Mouse (Mus musculus) heart, embryonic 15.5 days (tissue): ENCODE data around the gene Txk. TPM values are rescaled to one million over a fixed set of nuclear protein-coding genes. Genes with fewer than 3 reads are reported as not detected.

Experiments used
- ATAC-seq: fragments of 200-750 bp; cut with Nextera tagmentation; replicated peaks from 2 replicates; pipeline ENCODE4 v1.8.0; 2017; ENCODE audit warnings: low read depth, moderate TSS enrichment; ENCODE audit not compliant: insufficient number of reproducible peaks, insufficient read depth, low FRiP score
- H3K27ac ChIP-seq: fragments of 300-500 bp; sonication (generic); 2 replicates; pipeline ENCODE4 v1.5.1; 2015; ENCODE audit warnings: mild to moderate bottlenecking, inconsistent platforms
- H3K27me3 ChIP-seq: fragments of 300-500 bp; sonication (generic); 2 replicates; pipeline ENCODE4 v1.6.1; 2015; ENCODE audit warnings: inconsistent platforms
- H3K36me3 ChIP-seq: fragments of 300-500 bp; sonication (generic); 2 replicates; pipeline ENCODE4 v1.6.1; 2015; ENCODE audit warnings: mild to moderate bottlenecking, inconsistent platforms
- H3K4me1 ChIP-seq: fragments of 300-500 bp; sonication (generic); replicated peaks from 2 replicates; pipeline ENCODE4 v1.6.1; 2015; ENCODE audit warnings: inconsistent platforms
- H3K4me2 ChIP-seq: fragments of 300-500 bp; sonication (generic); 2 replicates; pipeline ENCODE4 v1.6.1; 2015; ENCODE audit warnings: inconsistent platforms, mild to moderate bottlenecking, moderate library complexity
- H3K4me3 ChIP-seq: fragments of 300-500 bp; sonication (generic); 2 replicates; pipeline ENCODE4 v1.5.1; 2015; ENCODE audit warnings: mild to moderate bottlenecking, inconsistent platforms
- H3K9ac ChIP-seq: fragments of 300-500 bp; sonication (generic); 2 replicates; pipeline ENCODE4 v1.6.1; 2015; ENCODE audit warnings: mild to moderate bottlenecking, inconsistent platforms
- H3K9me3 ChIP-seq: fragments of 300-500 bp; sonication (generic); replicated peaks from 2 replicates; pipeline ENCODE4 v1.6.1; 2016; ENCODE audit warnings: inconsistent platforms
- WGBS: fragments of 180-500 bp; shearing (Covaris S2); methylation state at CpG from one replicate; pipeline ENCODE4 v1.1.7; 2015; ENCODE audit warnings: mixed read lengths; 5-methylcytosine and 5-hydroxymethylcytosine counted together
- polyA plus RNA-seq: library from polyadenylated mRNA; unstranded; fragments of >200 nt; fragmentation: Nextera tagmentation; extraction: Ambion mirVana; gene quantifications from 2 replicates; pipeline ENCODE4 v1.2.1, GENCODE M21; 2015

Txk gene
- polyA plus RNA-seq, 1 experiment from 2014 or later = 0.21 TPM

DNA sequence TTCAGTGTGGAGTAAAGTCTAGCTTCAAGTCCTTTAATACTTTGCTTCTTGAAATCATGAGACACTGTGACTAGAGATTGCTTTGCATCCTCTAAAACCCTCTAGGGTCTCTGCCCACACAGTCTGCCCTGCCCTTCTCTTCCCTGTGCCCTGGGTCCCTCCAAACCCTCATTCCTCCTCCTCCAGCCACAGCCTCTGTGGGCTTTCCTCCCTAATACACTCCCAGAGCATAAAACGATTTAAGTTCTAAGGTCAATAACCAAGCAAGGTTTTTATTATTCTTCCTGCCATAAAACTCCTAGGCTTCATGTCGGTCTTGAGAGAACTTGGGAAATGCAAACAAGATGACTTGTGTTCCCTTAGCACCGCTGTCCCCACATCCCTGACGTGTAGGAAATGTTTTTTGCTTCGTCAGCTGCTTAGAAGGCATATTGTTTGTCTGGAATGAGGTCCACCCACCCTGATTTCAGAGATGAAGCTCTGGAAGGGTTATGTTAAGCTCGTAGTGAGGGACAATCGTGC, 96.2 kb downstream of the Txk start:
- no peak overlapping the region for H3K27ac ChIP-seq
- 0 out of 2 replicates have a peak, but pooled peaks cover 2% of the 10 kb centered on the region for H3K4me1 ChIP-seq
- H3K4me2 ChIP-seq = no peak overlapping the region
- ATAC-seq = no peak
- H3K27me3 ChIP-seq = no peaks in the 10 kb centered on the region; the same call in 1 of the 2 replicates
- WGBS = 61% methylated on average over 7 of the region's 7 CpGs
- H3K9me3 ChIP-seq = no peaks in the 10 kb centered on the region
- H3K36me3 ChIP-seq = no peaks in the 10 kb centered on the region
- no peak overlapping the region for H3K9ac ChIP-seq
- H3K4me3 ChIP-seq = no peak overlapping the region

DNA sequence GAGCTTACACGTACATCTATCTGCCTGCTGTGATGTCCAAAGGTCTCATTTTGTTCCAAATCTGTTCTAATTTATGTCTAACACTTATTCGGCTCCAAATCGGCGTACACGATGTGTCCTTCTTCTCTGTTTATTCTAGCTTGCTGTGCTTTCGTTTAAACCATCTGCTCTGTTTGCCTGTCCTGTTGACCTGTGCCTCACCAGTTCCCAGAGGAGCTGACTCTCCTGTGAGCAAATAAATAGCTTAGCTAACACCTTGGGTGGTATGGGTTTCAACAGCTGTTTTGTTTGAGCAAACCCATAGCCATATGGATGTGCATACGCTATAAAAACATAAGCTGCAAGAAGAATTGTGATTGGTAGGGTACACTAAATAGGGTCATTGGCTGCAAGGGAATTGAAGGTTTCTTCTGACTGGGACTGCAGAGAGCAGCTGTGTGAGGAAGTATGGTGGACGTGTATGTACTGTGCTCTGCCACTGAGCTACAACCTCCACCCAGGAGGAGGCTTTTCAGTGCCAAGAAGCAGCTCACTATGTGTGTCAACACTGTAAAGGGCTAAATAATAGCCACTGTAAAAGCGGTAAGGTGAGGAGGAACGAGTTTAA, 99.4 kb downstream of the Txk start:
- ATAC-seq = no peak
- peaks cover 14% of the 10 kb centered on the region for H3K27me3 ChIP-seq

DNA sequence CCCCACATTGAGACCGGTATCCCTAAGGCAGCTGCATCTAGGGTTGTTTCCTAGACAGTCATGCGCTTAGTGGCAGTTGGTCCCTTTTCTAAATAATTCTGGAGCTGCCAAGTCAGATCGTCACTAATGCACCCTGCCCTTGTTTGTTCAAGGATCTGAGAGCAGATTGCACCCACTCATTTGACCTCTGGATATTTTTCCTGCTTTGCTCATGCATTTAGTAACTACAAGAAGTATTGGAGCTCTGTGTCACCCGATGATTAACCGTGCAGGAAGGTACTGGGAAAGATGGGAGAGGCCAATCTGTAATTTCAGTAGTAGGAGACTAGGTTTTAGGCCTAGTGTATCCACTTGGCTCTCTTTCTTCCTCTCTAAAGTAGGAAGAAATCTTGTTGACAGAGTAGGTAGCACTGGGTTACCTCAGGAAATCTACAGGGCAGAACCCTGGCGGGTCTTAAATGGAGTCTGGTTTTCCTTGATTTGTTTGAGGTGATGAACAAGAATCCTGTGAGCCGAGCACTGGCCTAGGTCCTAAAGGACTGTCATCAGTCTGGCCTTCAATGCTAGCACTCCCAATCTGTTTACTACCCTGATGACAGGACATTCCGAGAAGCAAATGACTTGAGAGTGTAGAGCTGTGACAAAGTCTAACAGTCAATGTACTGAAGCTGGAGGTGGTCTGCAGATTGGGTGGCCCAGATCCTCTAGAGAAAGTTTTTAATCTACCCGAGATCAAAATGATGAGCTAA, 103.4 kb downstream of the Txk start:
- peaks cover 39% of the 10 kb centered on the region for H3K27me3 ChIP-seq
- H3K9me3 ChIP-seq = no peaks in the 10 kb centered on the region
- no peak overlapping the region for H3K4me3 ChIP-seq
- no peak for ATAC-seq
- H3K9ac ChIP-seq = no peak overlapping the region
- no peak overlapping the region for H3K27ac ChIP-seq
- peaks cover 9% of the 10 kb centered on the region for H3K4me1 ChIP-seq
- no peaks in the 10 kb centered on the region for H3K36me3 ChIP-seq
- 72% methylated on average over 9 of the region's 9 CpGs for WGBS
- no peak overlapping the region for H3K4me2 ChIP-seq

More for the DNA sequence above, 99.4 kb downstream of the Txk start:
- H3K9me3 ChIP-seq = no peaks in the 10 kb centered on the region
- WGBS = 77% methylated on average over 10 of the region's 10 CpGs
- H3K9ac ChIP-seq = no peak overlapping the region
- H3K27ac ChIP-seq = no peak overlapping the region
- H3K4me3 ChIP-seq = no peak overlapping the region
- no peak overlapping the region for H3K4me2 ChIP-seq
- H3K4me1 ChIP-seq = peaks cover 1% of the 10 kb centered on the region
- H3K36me3 ChIP-seq = no peaks in the 10 kb centered on the region

DNA sequence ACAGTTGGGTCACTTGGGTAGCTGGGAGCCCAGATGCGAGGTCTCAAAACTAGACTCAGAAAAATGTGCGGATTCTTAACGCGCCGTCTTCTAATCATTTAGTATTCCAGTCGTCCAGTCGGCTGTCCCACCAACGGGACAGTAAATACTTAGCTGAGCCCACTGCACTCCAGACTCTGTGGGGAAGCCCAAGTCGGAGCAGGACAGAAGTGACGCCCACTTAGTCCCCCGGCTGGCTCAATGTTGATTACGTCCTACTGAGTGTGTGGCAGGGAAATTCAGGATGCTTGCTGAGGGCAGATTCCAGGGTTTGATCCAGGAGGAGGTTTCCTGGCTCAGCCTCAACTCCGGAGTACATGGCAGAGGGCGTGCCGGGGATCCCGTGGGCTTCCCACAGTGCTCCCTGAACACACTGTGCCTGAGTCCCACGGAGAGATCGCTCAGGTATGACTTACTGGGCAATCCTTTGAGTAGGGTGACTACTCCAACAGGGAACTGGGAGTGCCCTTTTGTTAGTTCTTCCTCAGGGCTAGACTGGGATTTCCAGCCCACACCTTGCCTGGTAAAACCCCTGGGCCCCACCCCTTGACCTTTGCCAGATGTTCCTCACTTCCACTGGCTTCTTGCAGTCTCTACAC, 104.5 kb downstream of the Txk start:
- H3K9me3 ChIP-seq = no peaks in the 10 kb centered on the region
- no peaks in the 10 kb centered on the region for H3K36me3 ChIP-seq
- peak; percentile 36; the same call in 1 of the 2 replicates for ATAC-seq
- H3K27ac ChIP-seq = no peak overlapping the region
- peaks cover 39% of the 10 kb centered on the region for H3K27me3 ChIP-seq
- H3K9ac ChIP-seq = peak overlapping the region; percentile 53
- peaks cover 9% of the 10 kb centered on the region for H3K4me1 ChIP-seq
- WGBS = 7% methylated on average over 18 of the region's 18 CpGs
- H3K4me2 ChIP-seq = peak overlapping the region; percentile 97
- H3K4me3 ChIP-seq = peak overlapping the region; percentile 61

DNA sequence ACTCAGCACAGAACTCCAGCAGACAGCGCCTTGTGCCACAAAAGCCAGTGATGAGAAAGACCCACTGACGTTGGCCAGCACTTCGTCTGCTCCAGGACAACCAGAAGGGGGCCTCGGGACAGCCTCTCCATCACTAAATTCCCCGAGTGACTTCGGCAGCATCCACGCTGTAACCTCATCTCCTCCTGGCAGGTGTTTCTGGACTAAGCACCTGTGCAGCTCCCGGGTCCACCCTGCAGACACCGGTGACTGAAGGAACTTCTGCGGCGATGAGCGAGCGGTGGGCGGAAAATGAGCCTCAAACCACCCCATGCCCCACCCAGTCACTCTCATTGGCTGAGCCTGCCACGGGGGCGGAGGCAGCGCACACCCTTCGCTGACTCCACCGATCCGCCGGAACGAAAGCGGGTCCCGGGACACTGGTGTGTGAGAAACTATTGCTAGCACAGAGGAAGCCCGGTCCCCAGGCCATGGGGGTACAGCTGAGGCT, 105.1 kb downstream of the Txk start, which contains the start of gene Nipal1:
Gene Nipal1 (plus strand): TSS at position 378 of the 490 bp plus-strand sequence.
- Histone ChIP-seq H3K27me3 (peaks cover 39% of the 10 kb centered on the region), H3K4me2 (peak within 1 kb of the TSS; percentile 97), H3K9ac (peak within 1 kb of the TSS; percentile 53), H3K9me3 (no peaks in the 10 kb centered on the region), H3K4me1 (peaks cover 9% of the 10 kb centered on the region), H3K27ac (no peak within 1 kb of the TSS), H3K4me3 (peak within 1 kb of the TSS; percentile 61), H3K36me3 (no peaks in the 10 kb centered on the region)
- under 1% methylated on average over 25 of the region's 25 CpGs for WGBS
- ATAC-seq = peak; percentile 87

DNA sequence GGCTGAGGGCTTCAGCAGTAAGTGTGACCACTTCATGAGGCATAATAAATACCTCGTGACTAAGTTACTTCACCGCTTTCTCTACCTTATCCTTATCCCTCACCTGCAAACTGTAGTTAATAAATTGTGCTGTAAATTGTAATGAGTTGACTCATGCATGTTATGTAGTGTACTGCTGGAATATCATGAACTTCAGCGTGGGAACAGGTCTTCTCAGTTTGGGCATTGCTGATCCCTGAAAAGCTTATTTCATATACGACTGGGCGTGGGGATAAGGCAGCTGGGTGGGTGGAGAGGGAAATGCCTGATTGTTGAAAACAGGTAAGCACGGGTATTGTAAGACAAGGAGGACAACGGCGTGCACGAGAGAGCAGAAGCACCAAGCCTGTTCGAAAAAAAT, 105.6 kb downstream of the Txk start:
- no peaks in the 10 kb centered on the region for H3K9me3 ChIP-seq

DNA sequence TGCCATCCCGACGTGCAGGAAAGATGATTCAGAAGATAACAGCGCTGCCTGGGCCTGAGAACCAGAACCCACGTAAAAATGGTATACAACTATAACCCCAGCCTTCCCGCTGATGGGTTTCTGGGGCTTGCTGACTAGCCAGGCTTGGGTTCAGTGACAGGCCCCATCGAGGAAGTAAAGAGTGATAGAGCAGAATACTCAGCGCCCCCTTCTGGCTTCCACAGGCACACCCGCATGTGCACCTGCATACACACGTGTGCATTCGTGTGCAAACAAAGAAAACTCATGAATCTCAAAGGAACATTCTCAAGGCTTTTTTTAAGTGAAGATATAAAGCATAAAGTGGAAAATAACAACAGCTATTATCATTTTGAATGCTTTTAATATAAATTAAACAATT, 106.4 kb downstream of the Txk start:
- 31% methylated on average over 10 of the region's 10 CpGs for WGBS
- peaks cover 39% of the 10 kb centered on the region for H3K27me3 ChIP-seq
- no peak overlapping the region for H3K9ac ChIP-seq
- no peaks in the 10 kb centered on the region for H3K36me3 ChIP-seq
- no peaks in the 10 kb centered on the region for H3K9me3 ChIP-seq
- no peak overlapping the region for H3K4me2 ChIP-seq
- no peak for ATAC-seq
- H3K4me1 ChIP-seq = peaks cover 9% of the 10 kb centered on the region
- H3K4me3 ChIP-seq = no peak overlapping the region
- no peak overlapping the region for H3K27ac ChIP-seq

More for the DNA sequence above, 105.6 kb downstream of the Txk start:
- Histone ChIP-seq H3K4me2 (peak overlapping the region; percentile 97), H3K4me3 (peak overlapping the region; percentile 61), H3K9ac (no peak overlapping the region), H3K27me3 (peaks cover 39% of the 10 kb centered on the region), H3K27ac (no peak overlapping the region), H3K4me1 (peaks cover 9% of the 10 kb centered on the region), H3K36me3 (no peaks in the 10 kb centered on the region)
- WGBS = 30% methylated on average over 10 of the region's 10 CpGs
- ATAC-seq = no peak

Other genes with a start within 250 kb of the Txk start
- 38.6 and 39.2 TPM in 2 replicates for gene Corin, start 248.3 kb downstream of the Txk start, polyA plus RNA-seq
- gene Nfxl1, start 193.1 kb downstream of the Txk start, polyA plus RNA-seq = 8.3 and 9.7 TPM in 2 replicates
- 0.09 and 0.14 TPM in 2 replicates for gene Zar1, start 171.5 kb downstream of the Txk start, polyA plus RNA-seq
- 0.10 and 0.15 TPM in 2 replicates for gene Gm5868, start 165.2 kb downstream of the Txk start, polyA plus RNA-seq
- gene Cnga1, start 108.5 kb downstream of the Txk start, polyA plus RNA-seq = not detected in 2 replicates
- gene Nipal1, start 105.0 kb downstream of the Txk start, polyA plus RNA-seq = 0.34 and 0.40 TPM in 2 replicates
- 17.8 and 19.0 TPM in 2 replicates for gene Tec, start 115.7 kb upstream of the Txk start, polyA plus RNA-seq
- gene Slain2, start 161.5 kb upstream of the Txk start, polyA plus RNA-seq = 22.5 and 23.2 TPM in 2 replicates
- gene Gm10135, start 221.9 kb upstream of the Txk start, polyA plus RNA-seq = not detected in 2 replicates